ENCODE assay signal across 25 mouse cellular contexts in the genomic region with DNA sequence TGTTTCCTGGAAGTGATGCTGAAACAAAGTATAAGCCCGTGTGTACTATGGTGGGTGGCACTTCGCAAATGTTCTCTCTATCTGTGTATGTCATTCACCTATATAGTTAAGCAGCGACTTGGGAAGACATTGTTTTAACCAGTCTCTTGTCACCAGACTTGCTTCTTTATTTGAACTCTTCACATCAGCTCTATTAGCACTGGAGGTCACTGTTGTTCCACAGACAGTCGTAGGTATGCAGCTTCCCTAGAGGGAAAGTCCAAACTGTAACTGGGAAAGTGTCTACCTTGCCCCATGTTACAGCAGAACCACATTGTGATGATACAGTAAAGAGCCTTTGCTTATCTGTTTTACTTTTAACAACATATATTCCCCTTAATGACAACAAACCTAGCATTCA.
DNase-seq lines count a peak whose midpoint lies in the region; ATAC-seq and TF ChIP-seq lines count a peak whose summit lies in the region.
"Had no signal": no experiment of that assay in that cellular context is flagged by ENCODE, and none has a peak within 500 bp of the region (broad histone marks: within the 10 kb centered on the region; RNA-seq: fewer than 3 reads in every experiment).

No protein-coding gene starts in this region.

- in situ Hi-C loops in CH12.LX (cut with MboI; ENCODE audit: low pct_ligation_motif_present, low pct_unique_long_range_greater_than_20kb, low sequenced_read_pairs), result no loop called here

- 60% methylated on average over 4 of the region's 4 CpGs for WGBS in heart, postnatal 0 days
- WGBS in lung, postnatal 0 days, result 67% methylated on average over 4 of the region's 4 CpGs

- H3K27ac ChIP-seq in heart, postnatal 0 days (ENCODE audit: low read depth), result no peak overlapping the region
- no peak overlapping the region for H3K27ac ChIP-seq in lung, postnatal 0 days (ENCODE audit: low read length)
- H3K27ac ChIP-seq in CH12.LX (ENCODE audit: insufficient read depth, low read depth), result no peak overlapping the region
- H3K27ac ChIP-seq: embryonic facial prominence, embryonic 13.5 days; forebrain, embryonic 12.5 days; gastrocnemius, adult 2 months; heart, embryonic 10.5 days; limb, embryonic 13.5 days; liver, embryonic 13.5 days; lung, embryonic 15.5 days; midbrain, embryonic 10.5 days; stomach, embryonic 15.5 days had no signal

- no peak overlapping the region for H3K9ac ChIP-seq in heart, postnatal 0 days (replicated peaks; ENCODE audit: low read depth, low read length)
- H3K9ac ChIP-seq in lung, postnatal 0 days (replicated peaks; ENCODE audit: low read depth), result no peak overlapping the region
- no peak overlapping the region for H3K9ac ChIP-seq in CH12.LX (ENCODE audit: insufficient read depth, low read depth)
- H3K9ac ChIP-seq: embryonic facial prominence, embryonic 13.5 days; forebrain, embryonic 12.5 days; limb, embryonic 13.5 days; liver, embryonic 13.5 days; lung, embryonic 15.5 days; stomach, embryonic 15.5 days had no signal

- no peak for TF ChIP-seq POLR2A in CH12.LX (IDR thresholded peaks at IDR 0.05; ENCODE audit: low read depth, low read length)

- H3K9me3 ChIP-seq in heart, postnatal 0 days (replicated peaks; ENCODE audit: control insufficient read depth, low read length), result no peaks in the 10 kb centered on the region
- H3K9me3 ChIP-seq in lung, postnatal 0 days (ENCODE audit: low read length), result no peaks in the 10 kb centered on the region
- no peaks in the 10 kb centered on the region for H3K9me3 ChIP-seq in CH12.LX (replicated peaks; ENCODE audit: low read length)
- H3K9me3 ChIP-seq: embryonic facial prominence, embryonic 13.5 days; forebrain, embryonic 12.5 days; heart, embryonic 10.5 days; limb, embryonic 13.5 days; liver, embryonic 13.5 days; lung, embryonic 15.5 days; midbrain, embryonic 10.5 days; stomach, embryonic 15.5 days had no signal

- dilution Hi-C loops in CH12.LX (cut with MboI; ENCODE audit: extremely low pct_ligation_motif_present, extremely low pct_unique_long_range_greater_than_20kb, low sequenced_read_pairs), result no loop called here

- no peak for TF ChIP-seq EP300 in heart, postnatal 0 days (IDR thresholded peaks at IDR 0.05; ENCODE audit: low read depth)
- TF ChIP-seq EP300 in lung, postnatal 0 days (IDR thresholded peaks at IDR 0.05), result no peak
- TF ChIP-seq EP300 in CH12.LX (IDR thresholded peaks at IDR 0.05; ENCODE audit: low read length), result no peak

- no peak for DNase-seq in heart, postnatal 0 days (ENCODE audit: low spot score)
- DNase-seq in heart, adult 11 months, result no peak
- DNase-seq in kidney, postnatal 10 days, result peak; percentile 22
- no peak for DNase-seq in kidney, postnatal 25 days
- DNase-seq in lung, postnatal 0 days (ENCODE audit: low spot score), result no peak
- no peak for DNase-seq in lung, postnatal 4 days
- DNase-seq in CH12.LX (ENCODE audit: extremely low read depth), result no peak
- DNase-seq in yolk sac, embryonic 10.5 days (ENCODE audit: low spot score), result no peak
- DNase-seq: adrenal gland, postnatal 10 days; cerebellum, adult 18-20 months; cerebellum, postnatal 14 days; gastrocnemius, adult 2 months; liver, embryonic 13.5 days; thymus, adult 18-20 months; thymus, postnatal 4 days had no signal

- peak; percentile 33; the same call in 1 of the 2 replicates for TF ChIP-seq CTCF in heart, postnatal 0 days (IDR thresholded peaks at IDR 0.05; ENCODE audit: low read depth)
- peak; percentile 22; the same call in 1 of the 2 replicates for TF ChIP-seq CTCF in lung, postnatal 0 days (IDR thresholded peaks at IDR 0.05)
- TF ChIP-seq CTCF in CH12.LX (conservative IDR thresholded peaks at IDR 0.05 in 1 of 2, IDR thresholded peaks at IDR 0.05 in 1 of 2; ENCODE audit: low read depth in 2 of 2, low read length in 2 of 2), result peak in 1 of 2 experiments; percentile 56; a peak in 2 of 4 replicates

- TF ChIP-seq RAD21 in CH12.LX (IDR thresholded peaks at IDR 0.05; ENCODE audit: low read depth, low read length), result peak; percentile 62

- H3K36me3 ChIP-seq in heart, postnatal 0 days (replicated peaks; ENCODE audit: control insufficient read depth, insufficient read depth, low read length), result no peaks in the 10 kb centered on the region
- H3K36me3 ChIP-seq in lung, postnatal 0 days (ENCODE audit: insufficient read depth, low read length), result no peaks in the 10 kb centered on the region
- H3K36me3 ChIP-seq in CH12.LX (replicated peaks in 1 of 2; ENCODE audit: control insufficient read depth in 1 of 2, insufficient read depth in 1 of 2, low read length in 1 of 2), result no peaks in the 10 kb centered on the region
- H3K36me3 ChIP-seq: embryonic facial prominence, embryonic 13.5 days; forebrain, embryonic 12.5 days; heart, embryonic 10.5 days; limb, embryonic 13.5 days; liver, embryonic 13.5 days; lung, embryonic 15.5 days; midbrain, embryonic 10.5 days; stomach, embryonic 15.5 days had no signal

- H3K4me3 ChIP-seq in heart, postnatal 0 days (ENCODE audit: low read depth, low read length), result no peak overlapping the region
- H3K4me3 ChIP-seq in lung, postnatal 0 days (ENCODE audit: low read depth, low read length), result no peak overlapping the region
- no peak overlapping the region for H3K4me3 ChIP-seq in CH12.LX (replicated peaks in 1 of 3; ENCODE audit: low read depth in 2 of 3, low read length in 2 of 3, poor library complexity in 1 of 3)
- H3K4me3 ChIP-seq: embryonic facial prominence, embryonic 13.5 days; erythroblast, embryonic 14.5 days; forebrain, embryonic 12.5 days; gastrocnemius, adult 2 months; heart, embryonic 10.5 days; limb, embryonic 13.5 days; liver, embryonic 13.5 days; lung, embryonic 15.5 days; midbrain, embryonic 10.5 days; myocyte; stomach, embryonic 15.5 days had no signal

- no peaks in the 10 kb centered on the region for H3K79me2 ChIP-seq in CH12.LX (replicated peaks; ENCODE audit: control insufficient read depth, extremely low read depth, insufficient read depth, poor library complexity, severe bottlenecking)

- H3K27me3 ChIP-seq in heart, postnatal 0 days (ENCODE audit: control insufficient read depth, insufficient read depth, low read length), result no peaks in the 10 kb centered on the region
- no peaks in the 10 kb centered on the region for H3K27me3 ChIP-seq in lung, postnatal 0 days (replicated peaks; ENCODE audit: insufficient read depth, low read length)
- H3K27me3 ChIP-seq in CH12.LX (replicated peaks), result no peaks in the 10 kb centered on the region
- H3K27me3 ChIP-seq: embryonic facial prominence, embryonic 13.5 days; forebrain, embryonic 12.5 days; limb, embryonic 13.5 days; liver, embryonic 13.5 days; lung, embryonic 15.5 days; stomach, embryonic 15.5 days had no signal

- no peak for ATAC-seq in heart, postnatal 0 days (ENCODE audit: insufficient read depth, low read depth)
- ATAC-seq in lung, postnatal 0 days, result no peak
- ATAC-seq: hindbrain, embryonic 16.5 days had no signal

- H3K4me2 ChIP-seq in heart, postnatal 0 days (ENCODE audit: low read depth, low read length), result no peak overlapping the region
- H3K4me2 ChIP-seq in lung, postnatal 0 days (replicated peaks; ENCODE audit: low read depth, low read length), result no peak overlapping the region
- no peak overlapping the region for H3K4me2 ChIP-seq in CH12.LX (ENCODE audit: insufficient read depth, low read depth, poor library complexity, severe bottlenecking)
- H3K4me2 ChIP-seq: embryonic facial prominence, embryonic 13.5 days; forebrain, embryonic 12.5 days; limb, embryonic 13.5 days; liver, embryonic 13.5 days; lung, embryonic 15.5 days; stomach, embryonic 15.5 days had no signal

- no peaks in the 10 kb centered on the region for H3K4me1 ChIP-seq in heart, postnatal 0 days (ENCODE audit: control insufficient read depth, insufficient read depth)
- H3K4me1 ChIP-seq in lung, postnatal 0 days (ENCODE audit: insufficient read depth, low read depth, low read length), result no peaks in the 10 kb centered on the region
- no peaks in the 10 kb centered on the region for H3K4me1 ChIP-seq in CH12.LX (ENCODE audit: control insufficient read depth in 1 of 2, insufficient read depth in 2 of 2)
- H3K4me1 ChIP-seq: forebrain, embryonic 12.5 days; heart, embryonic 10.5 days; liver, embryonic 13.5 days; midbrain, embryonic 10.5 days; stomach, embryonic 15.5 days had no signal

TF ChIP-seq in CH12.LX, 34 proteins besides CTCF, POLR2A, EP300 and RAD21:
- TF ChIP-seq SMC3 (IDR thresholded peaks at IDR 0.05; ENCODE audit: low read depth, low read length) (peak; percentile 37), MAX (IDR thresholded peaks at IDR 0.05; ENCODE audit: low read length) (no peak)
